Mouse (Mus musculus) midbrain, postnatal 0 days (tissue): ENCODE measurements around the gene Cmtr1. TPM values are rescaled to one million over a fixed set of nuclear protein-coding genes. Genes with fewer than 3 reads are reported as not detected.
A peak's percentile ranks its signal among the peaks of the same experiment; 100 is the strongest.

Experiments
- ATAC-seq: fragments of 200-750 bp; cut with Nextera tagmentation; 2 replicates; pipeline ENCODE4 v1.8.0; 2017; ENCODE audit warnings: moderate number of reproducible peaks, mild to moderate bottlenecking, moderate TSS enrichment, moderate library complexity; ENCODE audit not compliant: low FRiP score
- DNase-seq: peaks from one replicate; pipeline ENCODE4 v3.0.0-alpha.2; 2015; ENCODE audit warnings: low spot score
- H3K27ac ChIP-seq: fragments of 300-500 bp; sonication (generic); 2 replicates; pipeline ENCODE4 v1.5.1; 2014; ENCODE audit warnings: low read depth, mild to moderate bottlenecking, low read length, mixed read lengths
- H3K27me3 ChIP-seq: fragments of 300-500 bp; sonication (generic); 2 replicates; pipeline ENCODE4 v1.6.1; 2014; ENCODE audit warnings: low read length, control low read depth, mixed read lengths; ENCODE audit not compliant: insufficient read depth
- H3K36me3 ChIP-seq: fragments of 300-500 bp; sonication (generic); 2 replicates; pipeline ENCODE4 v1.6.1; 2014; ENCODE audit warnings: low read length, control low read depth, mixed read lengths; ENCODE audit not compliant: insufficient read depth
- H3K4me1 ChIP-seq: fragments of 300-500 bp; sonication (generic); 2 replicates; pipeline ENCODE4 v1.6.1; 2014; ENCODE audit warnings: mild to moderate bottlenecking, control low read depth, antibody characterized with exemption, low read length, mixed read lengths; ENCODE audit not compliant: insufficient read depth
- H3K4me2 ChIP-seq: fragments of 300-500 bp; sonication (generic); 2 replicates; pipeline ENCODE4 v1.6.1; 2014; ENCODE audit warnings: low read depth, mild to moderate bottlenecking, low read length, mixed read lengths; ENCODE audit not compliant: poor library complexity, severe bottlenecking
- H3K4me3 ChIP-seq: fragments of 300-500 bp; sonication (generic); 2 replicates; pipeline ENCODE4 v1.5.1; 2014; ENCODE audit warnings: low read depth, mild to moderate bottlenecking, low read length, moderate library complexity
- H3K9ac ChIP-seq: fragments of 300-500 bp; sonication (generic); replicated peaks from 2 replicates; pipeline ENCODE4 v1.6.1; 2014; ENCODE audit warnings: mild to moderate bottlenecking, low read length, moderate library complexity, mixed read lengths; ENCODE audit not compliant: poor library complexity, severe bottlenecking
- H3K9me3 ChIP-seq: fragments of 300-500 bp; sonication (generic); 2 replicates; pipeline ENCODE4 v1.6.1; 2016; ENCODE audit warnings: low read length, control low read depth
- CTCF ChIP-seq: IDR thresholded peaks from 2 replicates; pipeline ENCODE4 v1.5.1; 2016; ENCODE audit warnings: antibody characterized with exemption, mild to moderate bottlenecking
- WGBS: fragments of 180-500 bp; shearing (Covaris S2); extraction: QIAGEN DNeasy Blood & Tissue Kit; methylation state at CpG from one replicate; pipeline ENCODE4 v1.1.7; 2014; 5-methylcytosine and 5-hydroxymethylcytosine counted together
- polyA plus RNA-seq: library from polyadenylated mRNA; unstranded; fragments of >200 nt; fragmentation: Nextera tagmentation; extraction: Ambion mirVana; gene quantifications from 2 replicates; pipeline ENCODE4 v1.2.1, GENCODE M21; 2015
- total RNA-seq: library from RNA; depleted of rRNA; stranded (reverse); fragments of >200 nt; gene quantifications from 2 replicates; pipeline ENCODE4 v1.2.3, GENCODE M21; 2014

Cmtr1 gene
- total and polyA plus RNA-seq, 2 experiments from 2014 or later = 58.5 to 105 TPM

GRCm38 (mm10) chr17:29716732-29717445, 56.5 kb downstream of the Cmtr1 start, which contains the start of gene Ccdc167:
TSS of gene Ccdc167 (minus strand) at chr17:29717044.
- TF ChIP-seq CTCF = no peak
- Histone ChIP-seq H3K9me3 (no peaks in the 10 kb centered on the region), H3K36me3 (no peaks in the 10 kb centered on the region), H3K4me1 (peaks cover 6% of the 10 kb centered on the region; the same call in 1 of the 2 replicates), H3K4me3 (peak within 1 kb of the TSS; percentile 51), H3K27ac (peak within 1 kb of the TSS; percentile 69), H3K27me3 (no peaks in the 10 kb centered on the region), H3K9ac (peak within 1 kb of the TSS; percentile 54), H3K4me2 (peak within 1 kb of the TSS; percentile 72)
- peak; percentile 94 for ATAC-seq
- peak; percentile 97 for DNase-seq
- 5% methylated on average over 41 of the region's 41 CpGs for WGBS

- H3K27me3 ChIP-seq = no peaks in the 10 kb centered on the region
- no peak for TF ChIP-seq CTCF
- H3K9ac ChIP-seq = no peak overlapping the region
- DNase-seq (no peak), ATAC-seq (no peak)
- no peak overlapping the region for H3K27ac ChIP-seq
- 84% methylated on average over 8 of the region's 8 CpGs for WGBS
- H3K4me1 ChIP-seq = peaks cover 6% of the 10 kb centered on the region; the same call in 1 of the 2 replicates
- H3K9me3 ChIP-seq = no peaks in the 10 kb centered on the region
- no peaks in the 10 kb centered on the region for H3K36me3 ChIP-seq
- no peak overlapping the region for H3K4me3 ChIP-seq
- no peak overlapping the region for H3K4me2 ChIP-seq
These were observed 58.3 kb downstream of the Cmtr1 start for GRCm38 (mm10) chr17:29718660-29719059.

GRCm38 (mm10) chr17:29719628-29720575, 59.5 kb downstream of the Cmtr1 start:
- ATAC-seq = no peak
- peaks cover 6% of the 10 kb centered on the region; the same call in 1 of the 2 replicates for H3K4me1 ChIP-seq
- no peak overlapping the region for H3K27ac ChIP-seq
- H3K9ac ChIP-seq = no peak overlapping the region
- TF ChIP-seq CTCF = no peak
- no peaks in the 10 kb centered on the region for H3K9me3 ChIP-seq
- no peaks in the 10 kb centered on the region for H3K36me3 ChIP-seq
- H3K4me2 ChIP-seq = no peak overlapping the region
- H3K4me3 ChIP-seq = no peak overlapping the region
- no peaks in the 10 kb centered on the region for H3K27me3 ChIP-seq
- DNase-seq = no peak
- WGBS = 69% methylated on average over 13 of the region's 13 CpGs

GRCm38 (mm10) chr17:29720755-29721365, 60.5 kb downstream of the Cmtr1 start:
- Histone ChIP-seq H3K4me1 (peaks cover 6% of the 10 kb centered on the region; the same call in 1 of the 2 replicates), H3K9me3 (no peaks in the 10 kb centered on the region), H3K4me2 (no peak overlapping the region), H3K9ac (no peak overlapping the region), H3K27ac (no peak overlapping the region), H3K27me3 (no peaks in the 10 kb centered on the region), H3K4me3 (no peak overlapping the region), H3K36me3 (no peaks in the 10 kb centered on the region)
- 76% methylated on average over 11 of the region's 11 CpGs for WGBS
- ATAC-seq (no peak), DNase-seq (peak; percentile 74)
- no peak for TF ChIP-seq CTCF

GRCm38 (mm10) chr17:29724610-29725009, 64.2 kb downstream of the Cmtr1 start:
- no peak for TF ChIP-seq CTCF

More at GRCm38 (mm10) chr17:29724610-29725009, 64.2 kb downstream of the Cmtr1 start:
- DNase-seq (peak; percentile 92), ATAC-seq (peak; percentile 47; the same call in 1 of the 2 replicates)
- Histone ChIP-seq H3K9me3 (no peaks in the 10 kb centered on the region), H3K4me2 (no peak overlapping the region), H3K27ac (no peak overlapping the region), H3K4me3 (no peak overlapping the region), H3K27me3 (no peaks in the 10 kb centered on the region), H3K4me1 (no peaks in the 10 kb centered on the region), H3K9ac (no peak overlapping the region), H3K36me3 (no peaks in the 10 kb centered on the region)
- WGBS = 52% methylated on average over 6 of the region's 6 CpGs
